In genomic region chr5:150289611-150290010, GRCm38 (mm10) we compare ENCODE assay signal across 9 mouse cellular contexts.
DNase-seq lines count a peak whose midpoint lies in the region; ATAC-seq and TF ChIP-seq lines count a peak whose summit lies in the region.
"Had no signal": no experiment of that assay in that cellular context is flagged by ENCODE, and none has a peak within 500 bp of the region (broad histone marks: within the 10 kb centered on the region; RNA-seq: fewer than 3 reads in every experiment).

No protein-coding gene starts in this region.

- 0 out of 2 replicates have a peak, but pooled peaks cover 6% of the 10 kb centered on the region for H3K4me1 ChIP-seq in kidney, postnatal 0 days (replicated peaks; ENCODE audit: insufficient read depth, low read length)
- H3K4me1 ChIP-seq in kidney, embryonic 16.5 days (ENCODE audit: insufficient read depth, low read length) = peaks cover 9% of the 10 kb centered on the region
- peaks cover 6% of the 10 kb centered on the region; the same call in 1 of the 2 replicates for H3K4me1 ChIP-seq in small intestine, adult 2 months (ENCODE audit: control insufficient read depth, insufficient read depth, insufficient read length, low read length)
- H3K4me1 ChIP-seq in midbrain, embryonic 14.5 days (ENCODE audit: control insufficient read depth, insufficient read depth, low read length) = no peaks in the 10 kb centered on the region
- H3K4me1 ChIP-seq: liver, embryonic 15.5 days had no signal

- no peak overlapping the region for H3K4me2 ChIP-seq in kidney, postnatal 0 days (ENCODE audit: low read length)
- H3K4me2 ChIP-seq in kidney, embryonic 16.5 days (replicated peaks; ENCODE audit: low read depth, low read length) = no peak overlapping the region
- no peak overlapping the region for H3K4me2 ChIP-seq in midbrain, embryonic 14.5 days (ENCODE audit: low read length)
- H3K4me2 ChIP-seq: liver, embryonic 15.5 days had no signal

- H3K9ac ChIP-seq in kidney, postnatal 0 days (ENCODE audit: low read depth, low read length) = no peak overlapping the region
- H3K9ac ChIP-seq in kidney, embryonic 16.5 days (replicated peaks; ENCODE audit: low read length) = no peak overlapping the region
- no peak overlapping the region for H3K9ac ChIP-seq in midbrain, embryonic 14.5 days (replicated peaks; ENCODE audit: low read length)
- H3K9ac ChIP-seq: liver, embryonic 15.5 days had no signal

- no peak for ATAC-seq in kidney, postnatal 0 days (replicated peaks; ENCODE audit: low FRiP score, low read depth)
- no peak for ATAC-seq in kidney, embryonic 16.5 days (ENCODE audit: low FRiP score, low TSS enrichment)
- ATAC-seq in midbrain, embryonic 14.5 days (ENCODE audit: low FRiP score, low TSS enrichment) = no peak; the same call in 1 of the 2 replicates

- no peak overlapping the region for H3K27ac ChIP-seq in kidney, postnatal 0 days
- no peak overlapping the region for H3K27ac ChIP-seq in kidney, embryonic 16.5 days (ENCODE audit: low read length)
- no peak overlapping the region for H3K27ac ChIP-seq in small intestine, adult 2 months (ENCODE audit: insufficient read depth, low read depth, low read length)
- H3K27ac ChIP-seq in midbrain, embryonic 14.5 days (replicated peaks; ENCODE audit: low read depth, low read length) = no peak overlapping the region
- H3K27ac ChIP-seq: liver, embryonic 15.5 days had no signal

- no peaks in the 10 kb centered on the region for H3K27me3 ChIP-seq in kidney, postnatal 0 days (ENCODE audit: insufficient read depth, low read length)
- no peaks in the 10 kb centered on the region for H3K27me3 ChIP-seq in kidney, embryonic 16.5 days (ENCODE audit: insufficient read depth, low read length)
- no peaks in the 10 kb centered on the region for H3K27me3 ChIP-seq in small intestine, adult 2 months (ENCODE audit: control insufficient read depth, insufficient read depth, low read length)
- H3K27me3 ChIP-seq in midbrain, embryonic 14.5 days (ENCODE audit: control insufficient read depth, insufficient read depth, low read length) = no peaks in the 10 kb centered on the region
- H3K27me3 ChIP-seq: liver, embryonic 15.5 days had no signal

- TF ChIP-seq CTCF in kidney, postnatal 0 days (IDR thresholded peaks at IDR 0.05; ENCODE audit: low read depth) = peak; percentile 60
- TF ChIP-seq CTCF in small intestine, adult 2 months (IDR thresholded peaks at IDR 0.05; ENCODE audit: extremely low read depth, insufficient read length, insufficient replicate concordance, low read depth, low read length) = peak; percentile 54; the same call in 1 of the 2 replicates

- 84% methylated on average over 8 of the region's 8 CpGs for WGBS in kidney, postnatal 0 days
- 79% methylated on average over 8 of the region's 8 CpGs for WGBS in kidney, embryonic 16.5 days
- WGBS in small intestine, adult 2 months = 80% methylated on average over 8 of the region's 8 CpGs
- 72% methylated on average over 8 of the region's 8 CpGs for WGBS in midbrain, embryonic 14.5 days

- no peaks in the 10 kb centered on the region for H3K9me3 ChIP-seq in kidney, postnatal 0 days (replicated peaks; ENCODE audit: low read length)
- H3K9me3 ChIP-seq in kidney, embryonic 16.5 days (ENCODE audit: low read length) = no peaks in the 10 kb centered on the region
- no peaks in the 10 kb centered on the region for H3K9me3 ChIP-seq in midbrain, embryonic 14.5 days (ENCODE audit: control insufficient read depth, low read length)
- H3K9me3 ChIP-seq: liver, embryonic 15.5 days had no signal

- no peaks in the 10 kb centered on the region for H3K36me3 ChIP-seq in kidney, postnatal 0 days (ENCODE audit: insufficient read depth, low read length)
- H3K36me3 ChIP-seq in kidney, embryonic 16.5 days (ENCODE audit: insufficient read depth, low read length) = no peaks in the 10 kb centered on the region
- H3K36me3 ChIP-seq in small intestine, adult 2 months (ENCODE audit: control insufficient read depth, insufficient read depth, low read length) = no peaks in the 10 kb centered on the region
- H3K36me3 ChIP-seq in midbrain, embryonic 14.5 days (ENCODE audit: control insufficient read depth, insufficient read depth, low read length) = no peaks in the 10 kb centered on the region
- H3K36me3 ChIP-seq: liver, embryonic 15.5 days had no signal

- DNase-seq in adrenal gland, adult 18-20 months (ENCODE audit: low spot score in 2 of 2) = peak; percentile 18 to 33
- DNase-seq in adrenal gland, postnatal 4 days (ENCODE audit: low spot score in 2 of 2) = no peak
- DNase-seq in kidney, postnatal 0 days (ENCODE audit: low spot score) = no peak
- DNase-seq in adrenal gland, postnatal 10 days = peak; percentile 45
- peak; percentile 46 to 51 for DNase-seq in layer of hippocampus, adult 8-10 months (ENCODE audit: low spot score in 2 of 2)
- DNase-seq in midbrain, embryonic 14.5 days = no peak

- no peak for TF ChIP-seq POLR2A in small intestine, adult 2 months (IDR thresholded peaks at IDR 0.05; ENCODE audit: low read depth, low read length)

- no peak overlapping the region for H3K4me3 ChIP-seq in kidney, postnatal 0 days (replicated peaks; ENCODE audit: low read depth, low read length)
- no peak overlapping the region for H3K4me3 ChIP-seq in kidney, embryonic 16.5 days (ENCODE audit: low read length)
- H3K4me3 ChIP-seq in small intestine, adult 2 months (ENCODE audit: low read depth, low read length) = no peak overlapping the region
- H3K4me3 ChIP-seq in midbrain, embryonic 14.5 days (replicated peaks; ENCODE audit: low read depth, low read length) = no peak overlapping the region
- H3K4me3 ChIP-seq: liver, embryonic 15.5 days had no signal

Comparison
In these comparisons a context has a peak if more than half of its experiments do, and no peak if none do; other contexts are left out.
1. DNase-seq: peak in adrenal gland, adult 18-20 months (2 of 2), adrenal gland, postnatal 10 days (single experiment) and layer of hippocampus, adult 8-10 months (2 of 2); none in adrenal gland, postnatal 4 days (0 of 2), kidney, postnatal 0 days (single experiment) and midbrain, embryonic 14.5 days (single experiment).